Mouse (Mus musculus) layer of hippocampus, adult 8-10 months (tissue): ENCODE measurements around the gene Tas2r143. TPM values are rescaled to one million over a fixed set of nuclear protein-coding genes. Genes with fewer than 3 reads are reported as not detected.

Source experiments
- DNase-seq, 2 experiments: peaks; one replicate each; pipeline ENCODE4 v3.0.0; 2022; ENCODE audit warnings: low spot score in 2 of 2
- total RNA-seq, 4 experiments: library from RNA; stranded (reverse); gene quantifications; 2 replicates each; pipeline ENCODE4 v1.2.4; 2022

The Tas2r143 gene
- total RNA-seq, 4 experiments from 2014 or later, result not detected

DNA sequence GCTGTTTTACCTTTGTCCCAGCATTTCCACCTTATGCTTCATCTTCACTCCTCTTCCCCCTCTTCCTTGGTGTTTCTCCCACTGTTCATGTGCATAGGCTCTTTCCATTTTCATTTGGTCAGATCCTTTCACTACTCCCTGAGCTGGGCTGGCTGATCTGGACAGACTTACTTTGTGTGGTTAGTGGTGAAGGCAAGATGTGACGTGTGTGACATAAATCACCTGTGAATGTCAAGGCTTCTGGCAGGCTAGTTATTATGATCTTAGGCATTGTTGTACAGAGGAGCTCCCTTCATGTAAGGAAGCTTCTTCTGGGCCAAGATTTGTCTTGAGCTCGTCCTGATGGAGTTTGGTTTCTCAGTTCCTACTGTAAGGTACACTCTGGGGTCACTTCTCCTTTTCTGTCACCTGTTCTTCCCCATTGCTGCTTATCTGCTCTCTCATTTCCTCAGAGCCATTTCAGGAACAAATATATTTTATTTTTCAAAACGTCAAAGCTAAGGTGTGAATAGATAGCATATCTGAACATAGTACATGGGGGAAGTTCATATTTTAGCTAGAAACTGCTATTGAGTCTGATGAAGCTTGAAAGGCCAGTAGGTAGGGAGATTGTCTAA lies 2.9 kb upstream of the Tas2r143 start:
- DNase-seq, result no peak

- DNase-seq, result no peak
Observed at GRCm38 (mm10) chr6:42398285-42398684, 1.8 kb upstream of the Tas2r143 start.

DNA sequence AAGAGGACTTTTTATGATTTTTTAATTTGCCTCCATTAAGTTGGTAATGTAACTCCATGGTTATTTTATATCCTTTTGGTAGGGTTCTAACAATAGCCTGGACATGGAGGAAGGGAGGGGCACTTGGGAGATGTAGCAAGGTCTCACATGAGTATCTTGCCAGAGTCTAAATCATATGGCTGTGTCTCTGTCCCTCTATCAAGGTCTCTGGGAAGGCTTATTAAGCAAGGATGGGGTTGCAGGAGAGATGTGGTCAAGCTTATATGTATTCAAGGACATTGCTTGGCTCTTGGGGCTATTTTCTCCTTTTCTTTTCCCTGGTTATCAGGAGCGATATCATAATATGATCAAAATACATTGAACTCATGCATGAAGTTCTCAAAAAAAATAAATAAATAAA lies 1.0 kb upstream of the Tas2r143 start:
- DNase-seq, result no peak

DNA sequence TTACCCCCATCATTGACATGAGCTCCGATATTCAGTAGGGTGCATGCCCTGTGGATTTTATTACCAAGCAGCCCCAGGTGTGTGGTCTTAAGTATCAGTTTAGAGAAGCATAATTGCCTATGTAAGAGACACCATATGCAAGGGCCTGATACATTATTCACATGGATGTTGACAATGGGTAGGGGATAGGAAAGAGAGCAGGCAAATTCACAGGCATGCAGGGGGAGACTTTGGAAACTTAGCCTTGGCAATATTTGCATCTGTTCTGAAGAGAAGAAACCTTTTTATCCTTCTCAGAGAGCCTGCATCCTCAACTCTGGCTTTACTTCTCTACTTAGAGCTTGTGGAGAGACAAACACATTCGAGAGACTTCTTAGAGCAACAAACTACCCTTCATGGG lies 5.1 kb downstream of the Tas2r143 start, which contains the start of gene Tas2r135:
Gene Tas2r135, plus strand, starts transcription at position 301 of the 400 bp plus-strand sequence.
- DNase-seq, result no peak

- DNase-seq, result no peak
Observed at GRCm38 (mm10) chr6:42419443-42419842, 19.4 kb downstream of the Tas2r143 start.

GRCm38 (mm10) chr6:42421439-42421838 lies 21.4 kb downstream of the Tas2r143 start:
- no peak for DNase-seq

GRCm38 (mm10) chr6:42424472-42424871 lies 24.4 kb downstream of the Tas2r143 start:
- no peak for DNase-seq

- no peak for DNase-seq
Observed at GRCm38 (mm10) chr6:42426337-42426736, 26.3 kb downstream of the Tas2r143 start.

- DNase-seq, result no peak
Observed at GRCm38 (mm10) chr6:42433554-42433953, 33.5 kb downstream of the Tas2r143 start.

GRCm38 (mm10) chr6:42434446-42434845 lies 34.4 kb downstream of the Tas2r143 start, which contains the start of gene Tas2r126:
TSS of gene Tas2r126 (plus strand) at chr6:42434535.
- no peak for DNase-seq

DNA sequence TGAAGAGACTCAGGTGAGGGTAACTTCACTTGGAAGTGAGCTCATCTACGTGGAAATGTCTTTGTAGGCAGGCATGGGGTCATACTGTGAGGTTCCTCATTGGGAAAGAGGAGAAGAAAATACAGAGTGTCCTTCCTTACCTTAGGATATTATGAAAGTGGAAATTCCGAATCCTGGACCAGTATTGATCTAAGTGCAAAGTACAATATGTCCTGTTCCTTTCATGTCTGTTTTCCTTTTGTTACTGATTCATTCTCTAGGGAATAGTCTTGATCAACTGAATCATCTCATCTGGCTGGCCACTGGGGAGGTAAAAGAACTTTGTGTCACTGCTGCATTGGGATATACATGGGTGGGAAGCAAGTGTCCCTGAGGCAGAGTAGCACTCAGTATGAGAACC lies 35.5 kb downstream of the Tas2r143 start:
- no peak for DNase-seq

DNA sequence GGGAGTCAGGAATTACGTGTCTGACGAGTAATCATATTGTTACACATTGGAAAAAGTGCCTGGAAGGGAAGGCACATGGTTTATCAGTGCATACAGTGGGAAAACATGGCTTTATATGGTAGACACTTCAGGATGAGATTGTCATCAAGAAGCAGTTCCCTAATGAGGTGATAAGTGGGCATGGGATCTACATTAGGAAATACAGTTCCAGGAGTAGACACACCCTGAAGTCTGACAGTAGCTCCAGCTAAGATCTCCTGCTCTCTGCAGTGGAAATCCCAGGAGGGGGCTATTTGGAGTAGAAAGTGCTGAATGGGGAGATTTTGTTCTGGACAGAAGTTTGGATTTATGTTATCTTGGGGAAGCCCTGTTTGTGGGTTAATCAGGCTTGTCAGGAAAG lies 41.4 kb downstream of the Tas2r143 start:
- no peak for DNase-seq

- DNase-seq, result no peak
Observed at GRCm38 (mm10) chr6:42444491-42444890, 44.5 kb downstream of the Tas2r143 start.

DNA sequence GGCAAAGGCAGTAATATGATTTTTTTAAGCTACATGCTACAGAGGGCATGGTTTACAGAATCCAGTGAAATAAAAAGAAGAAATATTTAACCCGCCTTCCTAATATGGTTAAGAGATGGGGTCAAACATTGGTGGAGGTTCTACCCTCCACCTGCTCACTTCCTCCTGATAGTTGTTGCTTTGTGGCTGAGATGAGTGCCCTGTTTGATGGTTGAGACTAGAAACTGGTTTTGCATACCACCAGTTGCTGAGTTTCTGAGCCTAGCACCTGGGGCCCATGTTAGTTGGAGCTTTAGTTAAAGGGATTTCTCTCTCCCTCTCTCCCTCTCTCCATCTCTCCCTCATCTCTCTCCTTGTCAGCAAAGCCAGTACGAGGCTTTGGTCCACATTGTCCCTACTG lies 47.3 kb downstream of the Tas2r143 start:
- DNase-seq, result no peak

Other genes with a start within 250 kb of the Tas2r143 start
- gene Tas2r144, start 184.9 kb upstream of the Tas2r143 start, total RNA-seq, result not detected
- 10 to 100 TPM in 2 of 4 experiments, 1 to 10 TPM in 2; 7.5 to 12.2 (median 10.3) TPM for gene Gstk1, start 154.3 kb upstream of the Tas2r143 start, total RNA-seq
- not detected for gene Tmem139, start 138.3 kb upstream of the Tas2r143 start, total RNA-seq
- 10 to 100 TPM; 22.1 to 26.1 (median 22.7) TPM for gene Casp2, start 135.3 kb upstream of the Tas2r143 start, total RNA-seq
- 1 to 10 TPM; 2.9 to 4.3 (median 3.4) TPM for gene Clcn1, start 113.6 kb upstream of the Tas2r143 start, total RNA-seq
- gene Fam131b, start 75.6 kb upstream of the Tas2r143 start, total RNA-seq, result 10 to 100 TPM; 72.3 to 80.0 (median 75.9) TPM
- gene Zyx, start 50.6 kb upstream of the Tas2r143 start, total RNA-seq, result 10 to 100 TPM; 36.5 to 52.5 (median 44.5) TPM
- under 1 TPM; 0.14 to 0.36 (median 0.15) TPM for gene Epha1, start 27.0 kb upstream of the Tas2r143 start, total RNA-seq
- under 1 TPM in 1 of 4 experiments, not detected in 3; 0.29 TPM for gene Tas2r135, start 5.2 kb downstream of the Tas2r143 start, total RNA-seq
- not detected for gene Tas2r126, start 34.3 kb downstream of the Tas2r143 start, total RNA-seq
- not detected for gene Olfr458, start 65.0 kb downstream of the Tas2r143 start, total RNA-seq
- not detected for gene Olfr457, start 76.1 kb downstream of the Tas2r143 start, total RNA-seq
- gene Olfr456, start 87.0 kb downstream of the Tas2r143 start, total RNA-seq, result not detected
- gene Olfr455, start 147.3 kb downstream of the Tas2r143 start, total RNA-seq, result not detected
- not detected for gene Tcaf3, start 197.5 kb downstream of the Tas2r143 start, total RNA-seq
- gene Tcaf2, start 245.0 kb downstream of the Tas2r143 start, total RNA-seq, result 1 to 10 TPM in 1 of 4 experiments, under 1 TPM in 3; 0.74 to 1.1 (median 0.89) TPM